Mouse (Mus musculus) bone marrow macrophage, adult 2 months (primary cell): ENCODE data around the gene Slc22a3.

ENCODE experiments used
- CTCF ChIP-seq: IDR thresholded peaks from 2 replicates; pipeline ENCODE4 v1.5.1; 2012; ENCODE audit warnings: low read depth, mild to moderate bottlenecking, low read length, moderate library complexity
- POLR2A ChIP-seq: IDR thresholded peaks from 2 replicates; pipeline ENCODE4 v1.6.1; 2012; ENCODE audit warnings: mild to moderate bottlenecking, low read depth, low read length, borderline replicate concordance

DNA sequence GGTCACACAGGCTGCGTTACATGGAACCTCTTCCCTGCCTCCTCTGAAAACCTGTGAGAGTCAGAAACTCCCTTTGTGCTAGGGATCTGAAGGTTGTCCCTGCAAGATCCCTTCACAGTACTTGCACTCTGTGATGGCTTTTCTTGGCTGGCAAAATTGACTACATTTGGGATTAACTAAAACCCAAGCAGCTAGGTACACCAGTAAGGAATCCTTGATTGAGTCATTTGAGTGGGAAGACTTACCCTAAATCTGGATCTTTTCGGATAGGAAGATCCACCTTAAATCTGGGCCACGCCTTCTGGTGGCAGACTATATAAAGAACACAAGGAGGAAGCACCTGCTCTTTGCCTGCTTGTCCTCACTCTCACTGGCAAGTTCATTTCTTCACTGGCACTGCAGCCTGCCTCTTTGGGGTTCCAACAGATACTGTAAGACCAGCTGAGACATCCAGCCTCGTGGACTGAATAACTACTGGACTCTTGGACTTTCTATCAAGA, 41.0 kb downstream of the Slc22a3 start:
- no peak for TF ChIP-seq CTCF
- TF ChIP-seq POLR2A, result no peak
